Mouse (Mus musculus) brown adipose tissue, adult 24 weeks (tissue): ENCODE data around the gene Tbc1d10a. TPM values are rescaled to one million over a fixed set of nuclear protein-coding genes. Genes with fewer than 3 reads are reported as not detected.
"Not testable (repeated sequence)": the region's sequence is repeated elsewhere in the genome, so short reads cannot be mapped to it uniquely, and the experiment has no call there.

Source experiments
- H3K27ac ChIP-seq: fragments of 200-500 bp; replicated peaks from 2 replicates; pipeline ENCODE4 v1.5.1; 2012; ENCODE audit warnings: low read depth, mild to moderate bottlenecking, low read length
- H3K4me1 ChIP-seq: fragments of 200-500 bp; 2 replicates; pipeline ENCODE4 v1.6.1; 2012; ENCODE audit warnings: low read length, mixed read lengths; ENCODE audit not compliant: control insufficient read depth, insufficient read depth, insufficient read length
- H3K4me3 ChIP-seq: fragments of 200-500 bp; 2 replicates; pipeline ENCODE4 v1.5.1; 2012; ENCODE audit warnings: low read depth, mild to moderate bottlenecking, low read length, moderate library complexity; ENCODE audit not compliant: insufficient read depth
- polyA plus RNA-seq: library from polyadenylated mRNA; stranded (reverse); fragments of >200 nt; gene quantifications from 2 replicates; pipeline ENCODE4 v1.2.4, GENCODE M21; 2012; ENCODE audit not compliant: missing spikeins, insufficient read depth, insufficient read length

Gene Tbc1d10a
- polyA plus RNA-seq, 1 experiment: 2.4 TPM

DNA sequence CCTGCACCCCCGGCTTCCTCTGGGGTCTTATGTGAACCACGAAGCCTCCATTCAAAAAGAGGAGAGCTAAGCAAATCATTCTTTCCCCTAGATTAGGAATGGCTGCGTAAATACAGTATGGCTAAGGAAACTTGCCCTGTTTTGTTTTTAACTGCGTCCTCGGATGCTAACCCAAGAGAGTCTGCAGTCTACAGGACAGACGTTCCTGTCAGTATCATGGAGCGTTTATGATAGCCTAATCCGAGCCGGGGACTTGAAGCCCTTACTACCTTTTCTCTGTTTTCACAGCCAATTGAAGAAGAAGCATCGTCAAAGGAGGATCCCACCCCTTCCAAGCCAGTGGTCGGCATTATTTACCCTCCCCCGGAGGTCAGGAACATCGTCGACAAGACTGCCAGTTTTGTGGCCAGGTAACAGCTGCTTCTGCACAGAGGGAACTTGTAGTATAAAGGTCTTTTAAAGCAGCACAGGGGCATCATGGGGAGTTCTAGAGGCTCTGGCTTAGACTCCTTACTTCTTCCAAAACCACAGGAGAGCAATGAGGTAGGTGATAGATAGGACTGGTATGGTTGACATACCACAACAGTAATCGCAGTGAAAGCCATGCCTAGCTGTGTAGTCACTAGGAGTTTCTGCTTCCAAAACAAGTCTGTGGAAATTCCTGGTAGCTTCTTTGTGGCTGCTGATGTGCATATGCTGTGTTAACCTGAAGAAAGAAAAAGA lies 25.7 kb upstream of the Tbc1d10a start:
- Histone ChIP-seq H3K4me1 (peaks cover 3% of the 10 kb centered on the region; the same call in 1 of the 2 replicates), H3K27ac (peak overlapping the region; percentile 85; the same call in 1 of the 2 replicates), H3K4me3 (peak overlapping the region; percentile 95)

DNA sequence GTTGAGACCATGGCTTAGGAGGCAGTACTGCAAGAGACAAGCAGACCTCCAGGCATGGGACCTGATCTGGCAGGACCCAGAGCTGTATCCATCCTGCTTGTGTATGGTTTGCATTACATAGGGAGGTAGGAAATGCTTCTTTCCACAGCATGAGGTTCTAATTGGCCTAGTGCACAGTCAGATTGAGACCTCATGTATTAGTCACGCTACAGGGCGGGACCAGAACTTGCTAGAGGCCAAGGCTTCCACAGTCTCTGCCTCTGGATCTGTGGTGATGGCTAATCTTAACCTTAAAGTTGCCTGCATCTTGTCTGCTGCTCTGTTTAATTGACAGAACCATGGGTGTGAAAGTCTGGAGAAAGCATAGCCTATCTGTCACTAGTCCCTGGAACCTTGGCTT lies 21.9 kb upstream of the Tbc1d10a start:
- H3K27ac ChIP-seq: no peak overlapping the region
- H3K4me1 ChIP-seq: peaks cover 3% of the 10 kb centered on the region; the same call in 1 of the 2 replicates
- no peak overlapping the region for H3K4me3 ChIP-seq

DNA sequence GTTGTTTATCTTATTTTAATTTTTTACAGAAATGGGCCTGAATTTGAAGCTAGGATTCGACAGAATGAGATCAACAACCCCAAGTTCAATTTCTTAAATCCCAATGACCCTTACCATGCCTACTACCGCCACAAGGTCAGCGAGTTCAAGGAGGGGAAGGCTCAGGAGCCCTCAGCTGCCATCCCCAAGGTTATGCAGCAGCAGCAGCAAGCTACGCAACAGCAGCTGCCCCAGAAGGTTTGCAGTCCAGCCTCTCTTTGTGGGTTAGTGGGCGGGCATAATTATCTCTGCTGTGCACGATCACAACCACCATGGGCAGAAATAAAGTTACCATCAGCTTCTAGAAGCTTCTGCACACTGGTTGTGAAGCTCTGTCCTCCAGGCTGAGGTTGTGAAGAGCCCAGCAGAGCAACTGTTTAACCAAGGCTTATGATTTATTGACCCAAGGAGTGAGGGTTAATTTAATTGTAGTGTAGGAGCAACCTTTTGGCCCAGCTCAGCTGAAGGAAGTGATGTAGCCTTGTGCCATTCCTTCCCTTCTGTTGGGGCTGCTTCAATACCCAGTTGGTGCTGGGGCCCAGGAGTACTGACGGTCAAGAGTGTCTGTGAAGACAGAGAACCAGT lies 20.0 kb upstream of the Tbc1d10a start:
- H3K4me1 ChIP-seq: no peaks in the 10 kb centered on the region
- H3K27ac ChIP-seq: no peak overlapping the region
- H3K4me3 ChIP-seq: no peak overlapping the region

DNA sequence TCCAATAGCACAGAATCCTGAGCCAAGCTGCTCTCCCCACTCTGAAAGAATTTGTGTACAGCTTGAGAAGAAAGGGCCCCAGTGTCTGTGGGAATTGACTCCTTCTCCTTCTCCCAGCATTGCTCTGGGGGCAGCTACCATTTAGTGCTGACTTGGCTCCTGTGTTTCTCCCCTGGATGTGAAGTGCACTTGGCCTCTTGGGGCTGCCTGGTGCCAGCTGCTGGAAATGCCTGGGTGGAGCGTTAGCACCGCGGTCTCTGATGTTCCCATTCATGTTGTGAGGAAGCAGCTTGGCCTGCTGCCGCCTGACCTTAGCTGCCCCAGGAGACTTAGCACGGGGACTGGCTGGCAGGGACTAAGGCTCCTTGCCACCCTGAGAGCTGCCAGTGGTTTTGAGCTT lies 12.0 kb upstream of the Tbc1d10a start:
- Histone ChIP-seq H3K27ac (peak overlapping the region; percentile 33; the same call in 1 of the 2 replicates), H3K4me1 (no peaks in the 10 kb centered on the region)

DNA sequence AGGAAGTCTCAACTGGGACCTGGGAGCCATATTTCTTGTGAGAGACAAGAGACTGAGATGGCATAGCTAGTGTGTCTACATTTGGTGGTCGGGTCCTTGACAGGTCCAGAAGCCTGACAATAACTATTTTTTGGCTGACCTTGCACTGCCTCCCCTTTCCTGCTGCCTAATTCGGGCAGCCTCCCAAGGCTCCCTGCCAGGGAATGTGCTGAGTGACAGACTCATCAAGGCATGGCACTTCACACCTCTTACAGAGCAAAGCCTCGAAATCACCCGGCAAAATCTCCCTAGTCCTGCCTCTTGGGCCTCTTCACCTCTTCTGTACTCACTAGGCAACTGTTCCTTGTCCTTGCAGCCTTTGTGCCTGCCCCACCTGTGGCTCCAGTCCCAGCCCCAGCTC lies 8.9 kb upstream of the Tbc1d10a start:
- Histone ChIP-seq H3K27ac (no peak overlapping the region), H3K4me1 (no peaks in the 10 kb centered on the region), H3K4me3 (no peak overlapping the region)

More for the DNA sequence above, 12.0 kb upstream of the Tbc1d10a start:
- no peak overlapping the region for H3K4me3 ChIP-seq

DNA sequence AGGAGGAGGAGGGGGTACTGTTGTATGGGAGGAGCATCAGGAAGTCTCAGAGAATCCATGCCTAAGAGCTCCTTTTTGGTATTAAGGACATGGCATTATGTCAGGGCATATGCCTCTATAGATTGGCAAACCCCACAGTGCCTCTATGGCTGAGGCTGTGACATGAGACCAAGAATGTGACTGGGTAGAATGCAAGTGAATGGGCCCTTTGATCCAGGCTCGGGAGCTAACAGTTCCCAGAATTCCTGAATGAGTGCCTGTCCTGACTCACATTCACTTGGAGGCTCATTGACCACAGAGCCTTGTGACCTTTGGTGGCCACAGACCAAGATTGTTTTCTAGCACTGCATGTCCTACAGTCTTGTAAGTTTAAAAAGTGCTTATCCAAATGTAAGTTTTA lies 4.5 kb upstream of the Tbc1d10a start:
- Histone ChIP-seq H3K4me1 (no peaks in the 10 kb centered on the region), H3K4me3 (no peak overlapping the region), H3K27ac (no peak overlapping the region)

DNA sequence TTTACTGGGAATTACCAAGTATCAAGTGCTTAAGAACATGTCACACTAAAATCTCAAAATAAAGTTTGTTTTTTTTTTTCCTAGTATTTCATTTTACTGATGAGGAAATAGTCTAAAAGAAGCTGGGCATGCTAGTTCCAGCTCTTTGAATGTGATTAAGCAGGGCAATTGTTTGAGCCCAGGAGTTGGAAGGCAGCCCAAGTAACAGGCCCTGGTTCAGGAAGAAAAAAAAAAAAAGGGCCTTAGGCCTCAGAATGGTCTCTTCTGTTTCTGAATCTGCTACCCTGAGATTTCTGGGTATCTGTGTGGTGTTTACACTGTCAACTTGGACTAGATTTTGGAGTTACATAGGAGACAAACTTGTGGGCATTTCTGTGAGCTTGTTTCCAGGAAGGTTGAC lies 3.1 kb upstream of the Tbc1d10a start:
- no peaks in the 10 kb centered on the region for H3K4me1 ChIP-seq
- H3K27ac ChIP-seq: peak overlapping the region; percentile 52
- no peak overlapping the region for H3K4me3 ChIP-seq

DNA sequence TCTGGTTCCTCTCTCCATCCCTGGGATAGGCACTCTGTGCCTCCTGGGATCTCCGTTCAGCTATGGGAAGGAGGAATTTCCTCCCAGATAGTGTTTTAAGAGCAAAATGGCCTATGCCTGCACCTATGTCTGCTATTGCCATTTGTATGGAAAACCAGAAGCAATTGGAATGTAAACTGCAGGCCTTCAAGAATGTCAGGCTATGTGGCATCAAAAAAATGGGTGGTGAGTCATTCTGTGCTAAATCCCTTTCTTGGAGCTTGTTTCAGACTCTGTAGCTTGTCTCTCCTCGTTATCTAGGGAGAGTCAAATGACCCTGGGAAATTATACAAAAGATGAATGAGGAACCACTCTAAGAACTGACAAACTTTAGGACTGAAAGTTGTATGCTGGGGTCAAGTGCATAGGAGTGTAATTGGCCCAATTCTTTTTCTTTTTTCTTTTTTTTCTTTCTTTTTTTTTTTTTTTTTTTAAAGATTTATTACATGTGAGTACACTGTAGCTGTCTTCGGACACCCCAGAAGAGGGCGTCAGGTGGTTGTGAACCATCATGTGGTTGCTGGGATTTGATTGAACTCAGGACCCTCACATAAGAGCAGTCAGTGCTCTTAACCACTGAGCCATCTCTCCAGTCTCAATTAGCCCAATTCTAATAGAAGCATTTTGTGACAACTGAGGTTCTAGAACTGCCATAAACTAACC lies 2.2 kb upstream of the Tbc1d10a start:
- Histone ChIP-seq H3K27ac (no peak overlapping the region), H3K4me1 (peaks cover 2% of the 10 kb centered on the region; the same call in 1 of the 2 replicates), H3K4me3 (no peak overlapping the region)

DNA sequence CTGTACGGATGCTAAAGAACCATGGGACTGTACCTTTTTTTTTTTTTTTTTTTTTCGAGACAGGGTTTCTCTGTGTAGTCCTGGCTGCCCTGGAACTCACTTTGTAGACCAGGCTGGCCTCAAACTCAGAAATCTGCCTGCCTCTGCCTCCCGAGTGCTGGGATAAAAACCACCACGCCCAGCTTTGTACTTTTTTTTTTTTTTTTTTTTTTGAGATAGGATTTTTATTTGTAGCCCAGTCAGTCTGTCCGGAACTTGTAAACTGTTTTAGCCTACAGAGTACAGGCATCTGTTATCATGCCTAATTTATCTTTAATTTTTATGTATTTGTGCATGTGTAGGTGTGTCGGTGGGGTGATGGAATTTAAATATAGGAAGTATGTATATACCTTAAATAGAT lies 1.1 kb upstream of the Tbc1d10a start:
- not testable (repeated sequence) for H3K4me3 ChIP-seq

DNA sequence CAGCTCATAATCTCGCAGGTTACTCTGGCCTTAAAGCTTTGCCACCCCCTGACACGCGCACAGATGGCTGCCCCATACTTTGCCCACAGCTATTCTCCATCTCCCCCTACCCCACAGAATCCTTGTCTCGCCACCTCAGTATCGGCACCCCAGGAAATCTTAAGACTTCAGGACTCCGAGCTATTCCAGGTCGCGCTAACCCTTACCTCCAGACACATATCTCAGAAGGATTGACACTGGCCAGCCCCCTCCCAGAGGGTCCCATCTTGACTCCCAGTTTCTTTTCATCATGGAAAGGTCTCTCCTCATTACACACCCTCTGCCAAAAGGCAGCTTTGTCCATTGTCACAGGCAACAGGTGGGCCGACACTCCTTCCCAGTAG lies 720 bp downstream of the Tbc1d10a start:
- H3K4me1 ChIP-seq: peaks cover 9% of the 10 kb centered on the region
- H3K4me3 ChIP-seq: peak overlapping the region; percentile 83
- H3K27ac ChIP-seq: no peak overlapping the region

More for the DNA sequence above, 1.1 kb upstream of the Tbc1d10a start:
- not testable (repeated sequence) for H3K27ac ChIP-seq, H3K4me1 ChIP-seq

DNA sequence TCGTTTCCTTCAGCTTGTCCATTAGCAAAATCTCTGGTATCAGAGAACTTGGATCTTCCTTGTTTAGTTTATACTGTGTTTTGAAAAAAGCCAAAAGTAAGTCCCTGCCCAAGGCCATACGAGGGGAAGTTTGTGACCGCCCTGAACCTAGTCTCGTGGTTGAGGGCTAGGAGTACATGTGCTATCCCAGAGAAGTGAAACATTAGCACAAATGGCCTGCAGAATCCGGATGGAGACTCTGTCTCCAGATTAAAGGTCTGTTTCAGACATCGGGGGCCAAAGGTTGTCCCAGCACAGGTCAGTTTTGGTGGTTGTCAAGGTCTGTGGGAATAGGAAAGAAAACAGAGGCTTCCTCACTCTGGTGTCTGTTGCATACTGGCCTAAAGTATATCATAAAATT lies 2.6 kb downstream of the Tbc1d10a start:
- H3K27ac ChIP-seq: peak overlapping the region; percentile 57
- peaks cover 9% of the 10 kb centered on the region for H3K4me1 ChIP-seq
- no peak overlapping the region for H3K4me3 ChIP-seq

DNA sequence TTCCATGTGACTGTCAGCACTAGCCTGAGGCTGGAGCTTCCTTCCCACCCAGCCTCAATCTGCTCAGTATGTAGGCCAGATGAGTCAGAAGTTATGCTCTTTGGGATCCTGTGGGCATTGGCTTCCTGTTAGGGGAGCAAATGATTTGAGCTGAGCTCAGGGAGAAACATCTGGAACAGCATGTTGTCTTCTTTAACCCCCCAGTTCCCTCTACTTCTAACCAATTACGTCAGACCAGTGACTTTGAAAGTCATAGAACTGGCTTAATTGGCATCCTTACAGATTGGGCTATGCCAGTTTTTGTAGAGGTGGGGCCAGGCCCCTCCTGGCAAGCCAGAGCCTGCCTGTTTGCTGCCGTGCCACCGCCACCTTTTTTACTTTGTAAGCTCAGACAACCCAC lies 4.1 kb downstream of the Tbc1d10a start:
- Histone ChIP-seq H3K4me1 (peaks cover 14% of the 10 kb centered on the region), H3K4me3 (no peak overlapping the region), H3K27ac (peak overlapping the region; percentile 24; the same call in 1 of the 2 replicates)

DNA sequence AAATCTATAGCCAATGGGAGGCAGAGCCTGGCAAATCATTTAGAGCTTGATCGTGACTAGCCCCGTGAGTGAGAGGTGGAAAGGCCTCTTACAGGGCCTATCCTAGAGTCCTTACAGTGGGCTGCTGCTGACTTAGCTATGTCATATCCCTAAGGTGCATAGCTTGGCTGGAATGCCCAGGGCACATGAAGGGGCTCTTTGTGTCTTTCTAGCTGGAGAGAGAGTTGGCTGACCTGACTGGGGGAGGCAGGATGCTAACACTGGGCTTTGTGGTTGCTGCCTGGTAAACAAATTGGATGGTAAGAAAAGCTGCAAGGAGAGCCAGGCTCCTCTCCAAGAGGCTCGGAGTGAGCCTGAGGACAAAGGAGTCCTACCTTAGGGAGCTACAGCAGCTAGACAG lies 6.2 kb downstream of the Tbc1d10a start:
- Histone ChIP-seq H3K4me1 (peaks cover 25% of the 10 kb centered on the region), H3K27ac (no peak overlapping the region), H3K4me3 (no peak overlapping the region)

DNA sequence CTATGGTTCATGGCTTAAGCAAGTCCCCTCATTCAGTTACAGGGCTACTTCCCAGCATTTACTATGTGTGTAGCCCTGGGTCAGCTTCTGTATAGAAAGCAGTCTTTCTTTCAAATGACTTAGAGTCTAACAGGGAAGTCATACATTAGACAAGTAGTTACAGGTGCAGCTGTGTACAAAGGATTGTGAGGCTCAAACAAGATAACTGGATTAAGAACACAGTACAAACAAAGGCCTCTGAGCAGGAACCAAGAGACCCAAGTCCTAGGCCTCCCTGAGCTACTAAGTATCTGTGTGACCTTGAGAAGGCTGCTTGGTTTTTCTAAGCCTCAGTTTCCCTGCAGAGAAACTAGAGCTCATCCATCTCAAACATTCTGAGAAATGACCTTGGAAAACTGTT lies 6.8 kb downstream of the Tbc1d10a start:
- Histone ChIP-seq H3K4me1 (peaks cover 26% of the 10 kb centered on the region), H3K27ac (no peak overlapping the region), H3K4me3 (no peak overlapping the region)

DNA sequence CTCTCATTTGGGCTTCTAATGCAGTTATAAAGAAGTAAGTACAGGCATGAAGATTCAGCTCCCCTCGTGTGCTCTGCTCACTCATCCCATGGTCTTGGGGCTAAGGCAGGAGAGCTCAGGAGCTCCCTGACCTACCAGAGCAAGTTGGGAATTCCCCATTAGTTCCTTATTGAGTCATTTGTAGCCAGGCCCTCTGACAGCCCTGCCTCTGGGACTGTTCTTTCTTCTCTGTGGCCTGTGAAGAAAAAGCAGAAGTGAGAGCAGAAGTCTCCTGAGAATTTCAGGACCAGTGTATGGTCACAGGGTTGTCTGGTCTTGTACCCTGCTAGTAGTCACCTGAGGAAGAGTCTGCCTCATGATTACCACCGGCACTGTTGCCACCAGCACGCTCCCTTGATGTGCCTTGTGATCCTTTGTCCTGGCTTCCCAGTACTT lies 9.0 kb downstream of the Tbc1d10a start:
- Histone ChIP-seq H3K4me1 (peaks cover 17% of the 10 kb centered on the region), H3K4me3 (no peak overlapping the region), H3K27ac (0 out of 2 replicates have a peak overlapping the region, but pooled peaks have one; percentile 5)
